Mouse (Mus musculus) testis, adult 2 months (tissue): ENCODE measurements at regions not wholly inside any gene's neighbourhood (a gene's known extent, or its start where the extent isn't known, plus 50 kb on each side); places are given as distances from the start of the nearest gene placed in this dataset.

ENCODE experiments used
- H3K27ac ChIP-seq: fragments of 200-500 bp; 2 replicates; pipeline ENCODE4 v1.5.1; 2012; ENCODE audit warnings: low read depth, low read length; ENCODE audit not compliant: control insufficient read depth, insufficient read depth
- H3K27me3 ChIP-seq: fragments of 200-500 bp; 2 replicates; pipeline ENCODE4 v1.6.1; 2012; ENCODE audit warnings: mild to moderate bottlenecking, low read length, moderate library complexity; ENCODE audit not compliant: control insufficient read depth, insufficient read depth
- H3K36me3 ChIP-seq: fragments of 200-500 bp; 2 replicates; pipeline ENCODE4 v1.6.1; 2012; ENCODE audit warnings: mild to moderate bottlenecking, low read length; ENCODE audit not compliant: control insufficient read depth, insufficient read depth
- H3K4me1 ChIP-seq: fragments of 200-500 bp; 2 replicates; pipeline ENCODE4 v1.6.1; 2012; ENCODE audit warnings: low read length; ENCODE audit not compliant: control insufficient read depth, insufficient read depth
- H3K4me3 ChIP-seq: fragments of 200-500 bp; 2 replicates; pipeline ENCODE4 v1.5.1; 2012; ENCODE audit warnings: low read depth, mild to moderate bottlenecking, low read length, moderate library complexity, mixed read lengths; ENCODE audit not compliant: control insufficient read depth
- CTCF ChIP-seq: fragments of 200-500 bp; IDR thresholded peaks from 2 replicates; pipeline ENCODE4 v1.5.1; 2012; ENCODE audit warnings: low read depth, mild to moderate bottlenecking, inconsistent platforms, low read length, moderate library complexity; ENCODE audit not compliant: control insufficient read depth, insufficient read depth, insufficient replicate concordance
- POLR2A ChIP-seq: fragments of 200-500 bp; IDR thresholded peaks from 2 replicates; pipeline ENCODE4 v1.6.1; 2012; ENCODE audit warnings: low read depth, mild to moderate bottlenecking, inconsistent platforms, low read length, moderate library complexity; ENCODE audit not compliant: control insufficient read depth

GRCm38 (mm10) chr5:126257860-126258259, 726.3 kb downstream of the Tmem132b start:
- no peaks in the 10 kb centered on the region for H3K36me3 ChIP-seq
- no peaks in the 10 kb centered on the region for H3K27me3 ChIP-seq
- TF ChIP-seq CTCF: no peak
- TF ChIP-seq POLR2A: no peak
- no peak overlapping the region for H3K27ac ChIP-seq
- no peak overlapping the region for H3K4me3 ChIP-seq
- H3K4me1 ChIP-seq: no peaks in the 10 kb centered on the region

DNA sequence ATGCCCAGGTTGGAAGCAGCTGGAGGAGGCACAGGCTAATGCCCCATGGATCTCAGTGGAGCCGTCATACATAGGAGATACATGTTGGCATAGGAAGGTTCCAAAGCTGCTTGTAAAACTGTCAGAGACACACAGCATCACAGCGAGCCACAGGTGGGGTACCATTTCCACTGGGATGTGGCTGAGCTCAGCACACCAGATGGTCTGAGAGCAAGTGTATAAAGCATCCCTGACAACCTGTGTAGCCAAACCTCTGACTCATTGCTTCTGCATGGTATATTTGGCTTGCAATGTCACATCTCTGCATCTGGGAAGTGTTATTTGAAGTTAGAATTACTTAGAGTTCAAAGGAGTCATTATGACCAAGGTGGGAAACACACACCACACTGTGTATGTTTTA, 734.9 kb downstream of the Tmem132b start:
- no peaks in the 10 kb centered on the region for H3K27me3 ChIP-seq
- H3K4me3 ChIP-seq: no peak overlapping the region
- no peak overlapping the region for H3K27ac ChIP-seq
- TF ChIP-seq POLR2A (no peak), CTCF (no peak)
- no peaks in the 10 kb centered on the region for H3K36me3 ChIP-seq
- no peaks in the 10 kb centered on the region for H3K4me1 ChIP-seq

DNA sequence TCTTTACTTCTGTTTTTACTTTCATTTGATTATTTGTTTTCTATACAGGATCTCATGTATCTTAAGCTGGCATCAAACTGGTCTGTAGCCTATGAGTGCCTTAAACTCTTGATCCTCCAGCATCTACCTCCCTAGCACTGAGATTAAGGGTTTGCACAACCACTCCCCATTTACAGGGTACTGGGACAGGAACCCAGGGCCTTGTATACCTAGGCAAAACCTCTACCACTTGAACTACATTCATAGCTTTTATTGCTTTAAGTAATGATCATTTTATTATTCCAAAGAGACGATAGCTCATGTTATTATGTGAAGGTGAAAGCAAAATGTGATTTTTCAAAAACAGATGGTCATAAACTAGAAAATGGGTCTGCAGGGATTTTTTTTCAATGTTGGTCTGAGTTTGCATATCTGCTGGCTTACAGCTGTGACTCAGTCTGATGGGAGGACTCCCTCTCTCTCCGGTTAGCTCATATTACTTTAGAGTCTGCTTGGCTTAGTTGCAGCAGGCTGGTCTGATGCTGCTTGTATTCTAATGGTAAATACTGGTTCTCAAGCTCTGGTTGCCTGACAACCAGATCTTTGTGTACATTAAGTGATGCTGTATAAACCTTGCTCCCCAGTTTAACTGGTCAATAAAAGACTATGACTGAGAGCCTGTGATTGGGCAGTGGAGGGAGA, 735.5 kb downstream of the Tmem132b start:
- H3K27ac ChIP-seq: no peak overlapping the region
- TF ChIP-seq POLR2A: no peak
- no peak for TF ChIP-seq CTCF

DNA sequence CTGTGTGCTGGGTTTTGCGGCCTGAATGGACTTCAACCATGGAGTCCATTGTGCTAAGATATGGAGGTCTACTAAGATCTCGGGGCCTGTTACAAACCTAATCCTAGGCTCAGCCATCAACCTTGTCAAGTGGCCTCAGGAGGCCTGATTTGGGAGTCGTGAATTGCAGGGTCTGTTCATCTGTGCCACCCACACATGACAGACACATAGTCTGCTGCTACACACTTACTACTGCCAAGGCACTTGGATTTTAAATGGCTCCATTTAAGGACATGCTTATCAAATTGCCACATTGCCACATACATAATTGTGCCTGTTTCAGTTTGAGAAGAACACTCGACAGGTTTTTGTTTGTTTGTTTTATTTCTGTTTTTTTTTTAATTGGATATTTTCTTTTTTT, 737.0 kb downstream of the Tmem132b start:
- Histone ChIP-seq H3K36me3 (no peaks in the 10 kb centered on the region), H3K4me3 (no peak overlapping the region), H3K27ac (no peak overlapping the region), H3K27me3 (no peaks in the 10 kb centered on the region), H3K4me1 (no peaks in the 10 kb centered on the region)
- TF ChIP-seq CTCF (no peak), POLR2A (no peak)

More for the DNA sequence above, 735.5 kb downstream of the Tmem132b start:
- Histone ChIP-seq H3K27me3 (no peaks in the 10 kb centered on the region), H3K4me3 (no peak overlapping the region), H3K36me3 (no peaks in the 10 kb centered on the region), H3K4me1 (no peaks in the 10 kb centered on the region)

- no peak overlapping the region for H3K27ac ChIP-seq
- TF ChIP-seq POLR2A (no peak), CTCF (no peak)
These were observed 742.7 kb downstream of the Tmem132b start for GRCm38 (mm10) chr5:126274316-126274715.

DNA sequence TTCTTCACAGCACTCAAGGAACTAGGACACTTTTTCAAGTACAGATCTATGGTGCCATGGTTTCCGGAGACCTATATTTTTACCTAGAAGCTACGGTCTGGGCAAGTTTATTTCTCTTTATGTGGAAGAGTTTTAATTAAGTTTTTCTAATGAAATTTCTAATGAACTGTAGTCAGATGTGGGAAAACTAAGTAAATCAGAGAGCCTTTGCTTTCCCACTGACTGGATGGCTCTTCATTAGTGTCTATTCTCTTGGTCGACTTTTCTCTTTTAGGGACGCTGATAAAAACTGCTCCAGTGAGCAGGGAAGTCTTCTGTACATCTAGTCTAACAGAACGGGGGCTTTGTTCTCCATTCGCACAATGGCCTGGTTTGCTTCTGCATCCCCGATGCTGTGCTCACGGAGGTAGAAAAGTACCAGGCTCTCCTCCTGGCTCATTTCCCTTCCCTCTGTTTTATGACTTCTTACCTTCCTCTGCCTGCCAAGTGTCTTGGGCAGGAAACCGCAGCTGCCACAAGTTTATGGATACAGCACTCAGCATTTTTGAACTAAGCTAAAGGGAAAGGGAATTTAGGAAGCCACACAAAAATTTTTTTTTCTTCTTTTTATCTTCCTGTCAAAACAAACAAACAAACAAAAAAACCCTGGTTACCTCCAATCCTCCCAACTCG, 749.6 kb downstream of the Tmem132b start:
- no peak for TF ChIP-seq CTCF
- no peak for TF ChIP-seq POLR2A
- H3K4me3 ChIP-seq: no peak overlapping the region
- no peaks in the 10 kb centered on the region for H3K36me3 ChIP-seq
- no peaks in the 10 kb centered on the region for H3K27me3 ChIP-seq
- H3K27ac ChIP-seq: no peak overlapping the region
- no peaks in the 10 kb centered on the region for H3K4me1 ChIP-seq

More at GRCm38 (mm10) chr5:126274316-126274715, 742.7 kb downstream of the Tmem132b start:
- H3K4me1 ChIP-seq: no peaks in the 10 kb centered on the region
- no peaks in the 10 kb centered on the region for H3K36me3 ChIP-seq
- H3K4me3 ChIP-seq: no peak overlapping the region
- H3K27me3 ChIP-seq: no peaks in the 10 kb centered on the region

DNA sequence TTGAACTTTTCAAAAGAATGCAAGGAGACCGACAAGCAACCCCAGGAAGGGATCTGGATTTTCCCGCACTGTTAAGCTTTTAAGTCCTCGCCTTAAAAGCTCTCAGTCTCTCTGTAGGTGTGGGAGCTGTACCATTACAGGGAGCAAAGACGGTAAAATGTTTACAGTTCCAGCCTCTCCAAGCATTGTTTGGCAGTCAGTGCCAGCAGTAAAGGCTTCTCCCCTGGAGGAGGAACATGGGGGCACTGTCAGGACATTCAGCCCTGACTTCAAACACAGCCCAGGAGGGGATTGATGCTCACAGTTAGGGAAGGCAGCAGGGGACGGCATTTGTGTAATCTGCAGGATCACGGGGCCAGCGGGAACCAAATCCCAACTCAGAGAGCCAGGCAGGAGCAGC, 750.2 kb downstream of the Tmem132b start:
- Histone ChIP-seq H3K27ac (no peak overlapping the region), H3K4me1 (no peaks in the 10 kb centered on the region), H3K4me3 (no peak overlapping the region), H3K27me3 (no peaks in the 10 kb centered on the region), H3K36me3 (no peaks in the 10 kb centered on the region)
- TF ChIP-seq CTCF: no peak
- TF ChIP-seq POLR2A: no peak

GRCm38 (mm10) chr5:126324847-126325246, 793.3 kb downstream of the Tmem132b start:
- TF ChIP-seq POLR2A (no peak), CTCF (peak; percentile 74)
- no peak overlapping the region for H3K4me3 ChIP-seq
- H3K27me3 ChIP-seq: no peaks in the 10 kb centered on the region
- H3K27ac ChIP-seq: no peak overlapping the region
- H3K36me3 ChIP-seq: no peaks in the 10 kb centered on the region
- H3K4me1 ChIP-seq: no peaks in the 10 kb centered on the region
